Mouse (Mus musculus) neural tube, embryonic 13.5 days (tissue): ENCODE results near the gene Cep295nl. TPM values are rescaled to one million over a fixed set of nuclear protein-coding genes. Genes with fewer than 3 reads are reported as not detected.

Source experiments
- ATAC-seq: fragments of 200-750 bp; cut with Nextera tagmentation; 2 replicates; pipeline ENCODE4 v1.8.0; 2017; ENCODE audit warnings: low read depth, mild to moderate bottlenecking, moderate TSS enrichment, moderate library complexity
- H3K27ac ChIP-seq: fragments of 300-500 bp; sonication (generic); replicated peaks from 2 replicates; pipeline ENCODE4 v1.5.1; 2015; ENCODE audit warnings: moderate library complexity, mild to moderate bottlenecking, inconsistent platforms
- H3K27me3 ChIP-seq: fragments of 300-500 bp; sonication (generic); 2 replicates; pipeline ENCODE4 v1.6.1; 2015; ENCODE audit warnings: mild to moderate bottlenecking, inconsistent platforms
- H3K36me3 ChIP-seq: fragments of 300-500 bp; sonication (generic); 2 replicates; pipeline ENCODE4 v1.6.1; 2015; ENCODE audit warnings: mild to moderate bottlenecking, inconsistent platforms
- H3K4me1 ChIP-seq: fragments of 300-500 bp; sonication (generic); replicated peaks from 2 replicates; pipeline ENCODE4 v1.6.1; 2015; ENCODE audit warnings: inconsistent platforms
- H3K4me2 ChIP-seq: fragments of 300-500 bp; sonication (generic); 2 replicates; pipeline ENCODE4 v1.6.1; 2015; ENCODE audit warnings: inconsistent platforms, mild to moderate bottlenecking, moderate library complexity
- H3K4me3 ChIP-seq: fragments of 300-500 bp; sonication (generic); 2 replicates; pipeline ENCODE4 v1.5.1; 2015; ENCODE audit warnings: mild to moderate bottlenecking, inconsistent platforms
- H3K9ac ChIP-seq: fragments of 300-500 bp; sonication (generic); 2 replicates; pipeline ENCODE4 v1.6.1; 2015; ENCODE audit warnings: moderate library complexity, mild to moderate bottlenecking, inconsistent platforms
- H3K9me3 ChIP-seq: fragments of 300-500 bp; sonication (generic); 2 replicates; pipeline ENCODE4 v1.6.1; 2016; ENCODE audit warnings: inconsistent platforms
- WGBS: fragments of 180-500 bp; shearing (Covaris S2); methylation state at CpG from one replicate; pipeline ENCODE4 v1.1.7; 2015; 5-methylcytosine and 5-hydroxymethylcytosine counted together
- polyA plus RNA-seq: library from polyadenylated mRNA; unstranded; fragments of >200 nt; fragmentation: Nextera tagmentation; extraction: Ambion mirVana; gene quantifications from 2 replicates; pipeline ENCODE4 v1.2.1, GENCODE M21; 2015

Gene Cep295nl
- polyA plus RNA-seq, 1 experiment from 2014 or later: 0.13 TPM

GRCm38 (mm10) chr11:118330777-118331176 is 11.5 kb downstream of the Cep295nl start:
- H3K27me3 ChIP-seq: no peaks in the 10 kb centered on the region
- WGBS: 96% methylated on average over 16 of the region's 16 CpGs

GRCm38 (mm10) chr11:118330361-118330760 is 11.9 kb downstream of the Cep295nl start:
- H3K4me2 ChIP-seq: no peak overlapping the region
- H3K27ac ChIP-seq: no peak overlapping the region
- H3K27me3 ChIP-seq: no peaks in the 10 kb centered on the region
- ATAC-seq: no peak
- H3K4me3 ChIP-seq: no peak overlapping the region
- no peak overlapping the region for H3K9ac ChIP-seq
- H3K4me1 ChIP-seq: peaks cover 30% of the 10 kb centered on the region
- H3K9me3 ChIP-seq: no peaks in the 10 kb centered on the region
- peaks cover 16% of the 10 kb centered on the region; the same call in 1 of the 2 replicates for H3K36me3 ChIP-seq
- WGBS: 93% methylated on average over 14 of the region's 14 CpGs

More at GRCm38 (mm10) chr11:118330777-118331176, 11.5 kb downstream of the Cep295nl start:
- peaks cover 30% of the 10 kb centered on the region for H3K4me1 ChIP-seq
- H3K27ac ChIP-seq: no peak overlapping the region
- no peak overlapping the region for H3K9ac ChIP-seq
- no peak for ATAC-seq
- no peaks in the 10 kb centered on the region for H3K9me3 ChIP-seq
- H3K36me3 ChIP-seq: peaks cover 16% of the 10 kb centered on the region; the same call in 1 of the 2 replicates
- H3K4me3 ChIP-seq: no peak overlapping the region
- no peak overlapping the region for H3K4me2 ChIP-seq

DNA sequence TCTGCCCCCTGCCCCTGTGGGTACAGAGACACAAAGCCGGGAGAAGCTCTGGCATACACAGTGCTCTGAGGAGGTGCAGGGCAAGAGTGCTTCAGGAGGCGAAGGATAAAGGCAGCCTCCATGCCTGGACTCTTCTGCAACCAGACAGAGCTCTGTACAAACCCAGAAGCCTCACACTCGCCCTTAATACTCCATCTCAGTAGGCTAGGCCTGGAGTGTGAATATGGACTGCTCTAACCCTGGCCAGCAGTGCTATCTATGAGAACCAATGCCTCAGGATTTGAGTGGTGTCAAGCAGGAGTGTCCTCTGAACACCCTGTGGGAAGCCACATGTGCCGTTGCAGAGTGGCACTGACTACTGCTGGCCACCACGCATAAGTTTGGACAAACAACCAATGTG is 13.4 kb downstream of the Cep295nl start:
- H3K4me1 ChIP-seq: peaks cover 38% of the 10 kb centered on the region
- WGBS: 95% methylated on average over 5 of the region's 5 CpGs
- H3K4me2 ChIP-seq: no peak overlapping the region
- no peak overlapping the region for H3K9ac ChIP-seq
- no peaks in the 10 kb centered on the region for H3K27me3 ChIP-seq
- no peaks in the 10 kb centered on the region for H3K9me3 ChIP-seq
- ATAC-seq: no peak
- H3K4me3 ChIP-seq: no peak overlapping the region
- peaks cover 16% of the 10 kb centered on the region; the same call in 1 of the 2 replicates for H3K36me3 ChIP-seq
- H3K27ac ChIP-seq: no peak overlapping the region

- Histone ChIP-seq H3K36me3 (peaks cover 13% of the 10 kb centered on the region; the same call in 1 of the 2 replicates), H3K9ac (no peak overlapping the region), H3K4me1 (peaks cover 38% of the 10 kb centered on the region), H3K4me2 (no peak overlapping the region), H3K4me3 (no peak overlapping the region), H3K9me3 (no peaks in the 10 kb centered on the region), H3K27me3 (no peaks in the 10 kb centered on the region), H3K27ac (peak overlapping the region; percentile 87; the same call in 1 of the 2 replicates)
- ATAC-seq: no peak
- whole genome bisulfite sequencing: 96% methylated on average over 6 of the region's 6 CpGs
These were observed 13.8 kb downstream of the Cep295nl start for GRCm38 (mm10) chr11:118328511-118328910.

DNA sequence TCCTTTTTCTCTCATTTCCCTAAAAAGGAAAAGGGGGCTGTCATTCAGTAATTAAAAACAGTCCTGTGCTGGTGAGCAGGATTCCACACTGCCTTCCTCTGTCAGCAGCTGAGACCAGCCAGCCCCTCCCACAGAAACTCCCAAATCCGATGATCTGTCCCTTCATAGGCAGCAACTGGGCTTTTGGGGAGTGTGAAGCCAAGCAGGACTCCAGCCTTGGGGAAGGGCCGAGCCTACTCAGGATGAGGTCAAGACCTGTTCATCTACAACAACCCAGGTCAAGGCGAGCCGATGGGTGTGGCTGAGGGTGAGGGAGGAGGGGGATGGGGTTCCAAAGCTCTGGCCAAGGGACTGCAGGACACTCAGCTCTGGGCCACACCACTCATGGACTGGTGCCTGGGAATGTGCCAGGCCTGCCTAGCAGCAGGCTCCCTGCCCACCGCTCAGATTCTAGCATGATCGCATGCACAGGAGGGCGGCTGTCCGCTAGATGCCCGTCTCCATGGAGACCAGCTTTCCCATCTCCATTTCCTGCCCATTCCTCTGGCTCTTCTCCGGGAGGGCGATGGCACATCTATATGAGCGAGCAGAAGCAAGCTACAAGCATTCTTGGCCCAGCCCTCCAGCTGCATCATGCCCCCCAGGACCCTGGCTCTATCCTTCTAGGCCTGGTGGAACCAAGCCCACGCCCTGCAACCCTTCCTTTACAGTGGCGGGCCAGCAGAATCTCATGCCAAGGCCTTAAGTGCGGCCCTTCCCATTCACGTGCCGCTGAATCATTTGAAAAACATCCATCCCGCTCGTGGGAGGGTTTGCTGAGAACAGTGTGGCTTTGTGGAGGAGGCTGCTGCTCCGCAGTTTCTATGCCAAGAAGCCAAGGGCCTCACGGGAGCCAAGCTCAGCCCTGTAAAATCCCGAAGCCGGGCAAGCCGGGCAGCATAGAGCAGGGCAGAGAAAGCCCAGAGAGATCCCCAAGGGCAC is 15.0 kb downstream of the Cep295nl start:
- H3K4me3 ChIP-seq: no peak overlapping the region
- no peaks in the 10 kb centered on the region for H3K27me3 ChIP-seq
- H3K4me2 ChIP-seq: 0 out of 2 replicates have a peak overlapping the region, but pooled peaks have one; percentile 14
- H3K9ac ChIP-seq: peak overlapping the region; percentile 14; the same call in 1 of the 2 replicates
- peaks cover under 1% of the 10 kb centered on the region; the same call in 1 of the 2 replicates for H3K36me3 ChIP-seq
- peaks cover 43% of the 10 kb centered on the region for H3K4me1 ChIP-seq
- H3K27ac ChIP-seq: peak overlapping the region; percentile 87
- WGBS: 61% methylated on average over 24 of the region's 24 CpGs
- peak; percentile 85 for ATAC-seq
- no peaks in the 10 kb centered on the region for H3K9me3 ChIP-seq

GRCm38 (mm10) chr11:118326491-118326890 is 15.8 kb downstream of the Cep295nl start:
- ATAC-seq: no peak
- H3K4me2 ChIP-seq: no peak overlapping the region
- no peaks in the 10 kb centered on the region for H3K9me3 ChIP-seq
- no peak overlapping the region for H3K4me3 ChIP-seq
- H3K27ac ChIP-seq: peak overlapping the region; percentile 87
- H3K36me3 ChIP-seq: no peaks in the 10 kb centered on the region
- no peak overlapping the region for H3K9ac ChIP-seq
- WGBS: 94% methylated on average over 4 of the region's 4 CpGs
- H3K4me1 ChIP-seq: peaks cover 50% of the 10 kb centered on the region
- no peaks in the 10 kb centered on the region for H3K27me3 ChIP-seq

DNA sequence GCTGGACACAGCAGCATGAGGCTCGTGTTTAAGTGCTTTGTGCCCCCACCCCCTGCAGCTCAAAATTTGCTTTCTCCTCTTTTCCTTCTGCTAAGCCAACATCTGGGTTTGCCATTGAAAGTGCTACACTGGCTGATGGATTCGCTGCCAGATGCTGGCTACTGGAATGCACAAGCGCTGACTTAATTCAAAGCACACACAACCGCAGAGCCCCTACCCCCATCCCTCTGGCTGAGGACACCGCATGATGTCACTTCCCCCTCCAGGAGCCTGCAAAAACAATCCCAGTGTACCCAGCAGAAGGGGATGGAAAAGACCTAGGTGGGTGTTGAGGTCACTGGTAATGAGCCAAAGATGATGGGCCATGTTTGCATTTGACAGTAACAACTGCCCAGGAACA is 17.8 kb downstream of the Cep295nl start:
- Histone ChIP-seq H3K4me1 (peaks cover 57% of the 10 kb centered on the region), H3K4me2 (no peak overlapping the region), H3K9me3 (no peaks in the 10 kb centered on the region), H3K27me3 (no peaks in the 10 kb centered on the region), H3K4me3 (no peak overlapping the region), H3K36me3 (peaks cover 7% of the 10 kb centered on the region; the same call in 1 of the 2 replicates), H3K27ac (no peak overlapping the region), H3K9ac (no peak overlapping the region)
- ATAC-seq: no peak
- WGBS: 67% methylated on average over 5 of the region's 5 CpGs

GRCm38 (mm10) chr11:118323974-118324373 is 18.3 kb downstream of the Cep295nl start:
- peaks cover 12% of the 10 kb centered on the region for H3K36me3 ChIP-seq
- ATAC-seq: no peak
- 85% methylated on average over 5 of the region's 5 CpGs for WGBS
- no peak overlapping the region for H3K4me2 ChIP-seq
- peaks cover 57% of the 10 kb centered on the region for H3K4me1 ChIP-seq
- no peak overlapping the region for H3K9ac ChIP-seq
- no peaks in the 10 kb centered on the region for H3K9me3 ChIP-seq
- H3K4me3 ChIP-seq: no peak overlapping the region
- H3K27ac ChIP-seq: no peak overlapping the region
- no peaks in the 10 kb centered on the region for H3K27me3 ChIP-seq

DNA sequence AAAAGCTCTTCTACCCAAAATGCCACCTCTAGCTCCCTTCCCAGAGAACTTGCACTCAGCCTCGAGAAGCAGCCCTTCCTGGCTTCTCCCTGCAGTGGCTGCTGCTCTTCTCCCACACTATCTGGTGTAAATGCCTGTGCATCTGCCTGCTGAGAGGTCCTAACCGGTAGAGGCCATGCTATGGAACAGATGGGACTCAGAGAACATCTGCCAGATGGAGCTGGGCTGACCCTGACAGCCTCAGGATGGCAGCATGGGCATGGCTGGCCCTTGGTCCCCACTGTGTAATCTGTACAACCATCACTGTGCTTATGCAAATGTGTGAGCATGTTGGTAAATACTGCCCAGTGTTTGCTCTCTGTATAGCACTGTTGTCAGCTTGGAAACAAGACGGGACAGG is 19.7 kb downstream of the Cep295nl start:
- Histone ChIP-seq H3K4me1 (peaks cover 44% of the 10 kb centered on the region), H3K27me3 (no peaks in the 10 kb centered on the region), H3K4me2 (no peak overlapping the region), H3K27ac (no peak overlapping the region), H3K36me3 (peaks cover 22% of the 10 kb centered on the region), H3K4me3 (no peak overlapping the region), H3K9me3 (no peaks in the 10 kb centered on the region), H3K9ac (no peak overlapping the region)
- 50% methylated on average over 3 of the region's 3 CpGs for WGBS
- ATAC-seq: no peak

- 0 out of 2 replicates have a peak overlapping the region, but pooled peaks have one; percentile 18 for H3K27ac ChIP-seq
- H3K4me3 ChIP-seq: no peak overlapping the region
- H3K9ac ChIP-seq: no peak overlapping the region
- H3K9me3 ChIP-seq: no peaks in the 10 kb centered on the region
- H3K36me3 ChIP-seq: peaks cover 22% of the 10 kb centered on the region
- H3K27me3 ChIP-seq: no peaks in the 10 kb centered on the region
- 80% methylated on average over 4 of the region's 4 CpGs for WGBS
- ATAC-seq: no peak
- no peak overlapping the region for H3K4me2 ChIP-seq
- H3K4me1 ChIP-seq: peaks cover 37% of the 10 kb centered on the region
These were observed 20.3 kb downstream of the Cep295nl start for GRCm38 (mm10) chr11:118321971-118322370.

DNA sequence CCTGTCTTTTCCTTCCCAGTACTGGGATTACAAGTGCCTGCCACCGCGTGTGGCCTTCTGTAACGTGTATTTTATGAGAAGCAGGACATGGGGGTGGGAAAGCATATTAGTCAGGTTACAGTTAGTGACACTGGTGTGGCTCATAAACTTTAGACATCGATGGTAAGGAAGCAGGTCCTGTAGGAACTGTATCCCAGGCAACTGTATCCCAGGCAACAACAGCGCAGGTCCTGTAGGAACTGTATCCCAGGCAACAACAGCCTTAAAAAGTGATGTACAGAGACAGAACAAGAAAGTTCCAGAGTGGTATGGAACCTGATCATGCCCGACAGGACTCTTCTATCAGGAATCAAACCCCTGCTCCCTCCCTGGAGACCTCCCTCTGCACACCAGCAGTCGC is 20.8 kb downstream of the Cep295nl start:
- no peak overlapping the region for H3K9ac ChIP-seq
- ATAC-seq: no peak
- no peak overlapping the region for H3K4me3 ChIP-seq
- 59% methylated on average over 7 of the region's 7 CpGs for WGBS
- peaks cover 33% of the 10 kb centered on the region for H3K4me1 ChIP-seq
- peaks cover 22% of the 10 kb centered on the region for H3K36me3 ChIP-seq
- H3K9me3 ChIP-seq: no peaks in the 10 kb centered on the region
- 0 out of 2 replicates have a peak overlapping the region, but pooled peaks have one; percentile 18 for H3K27ac ChIP-seq
- H3K4me2 ChIP-seq: no peak overlapping the region
- H3K27me3 ChIP-seq: no peaks in the 10 kb centered on the region

GRCm38 (mm10) chr11:118318678-118319077 is 23.6 kb downstream of the Cep295nl start:
- no peak overlapping the region for H3K4me2 ChIP-seq
- peaks cover 20% of the 10 kb centered on the region for H3K4me1 ChIP-seq
- no peak overlapping the region for H3K27ac ChIP-seq
- WGBS: 68% methylated on average over 5 of the region's 5 CpGs
- H3K9ac ChIP-seq: no peak overlapping the region
- ATAC-seq: no peak
- H3K9me3 ChIP-seq: no peaks in the 10 kb centered on the region
- no peaks in the 10 kb centered on the region for H3K27me3 ChIP-seq
- H3K36me3 ChIP-seq: peaks cover 31% of the 10 kb centered on the region
- H3K4me3 ChIP-seq: no peak overlapping the region
